Mouse (Mus musculus): ENCODE data around the gene Bex3. TPM values are rescaled to one million over a fixed set of nuclear protein-coding genes. Genes with fewer than 3 reads are reported as not detected.
A peak's percentile ranks its signal among the peaks of the same experiment; 100 is the strongest.

Bex3 gene
- 145 and 158 TPM in 2 replicates for total RNA-seq (2015)
- 96.6 and 102 TPM in 2 replicates for total RNA-seq (2017)

DNA sequence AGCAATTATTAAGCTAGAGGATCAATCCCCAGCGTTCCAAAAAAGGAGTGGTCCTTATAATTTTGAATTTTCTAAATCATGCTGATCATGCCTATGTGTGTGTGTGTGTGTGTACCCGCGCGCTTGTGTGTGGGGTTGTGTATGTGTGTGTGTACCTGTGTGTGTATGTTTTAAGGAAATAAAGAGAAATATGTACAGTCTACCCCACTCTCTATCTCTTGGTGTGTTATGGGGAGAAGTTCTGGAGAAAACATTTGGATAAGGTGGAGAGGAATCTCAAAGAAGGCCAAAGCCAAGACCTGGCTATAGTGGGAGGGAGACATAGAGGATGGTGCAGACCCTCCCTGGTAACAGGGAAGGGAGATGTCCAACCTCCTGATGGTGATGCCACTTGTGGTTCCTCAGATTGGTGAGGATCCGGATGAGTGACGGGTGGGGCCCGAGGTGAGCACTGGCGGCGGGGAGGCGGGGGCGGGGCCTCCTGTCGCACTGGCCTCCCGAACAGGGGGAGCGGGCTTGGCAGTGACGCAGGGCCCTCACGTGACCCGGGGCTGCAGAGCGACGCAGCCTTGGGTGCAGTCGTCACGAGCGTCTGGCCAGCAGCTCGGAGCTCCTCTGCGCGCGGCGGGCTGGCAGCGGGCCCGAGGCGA lies at the start of gene Bex3:
Gene Bex3, plus strand, starts transcription at position 511 of the 650 bp plus-strand sequence.
- ATAC-seq (replicated peaks; ENCODE audit: poor library complexity): peak; percentile 97

DNA sequence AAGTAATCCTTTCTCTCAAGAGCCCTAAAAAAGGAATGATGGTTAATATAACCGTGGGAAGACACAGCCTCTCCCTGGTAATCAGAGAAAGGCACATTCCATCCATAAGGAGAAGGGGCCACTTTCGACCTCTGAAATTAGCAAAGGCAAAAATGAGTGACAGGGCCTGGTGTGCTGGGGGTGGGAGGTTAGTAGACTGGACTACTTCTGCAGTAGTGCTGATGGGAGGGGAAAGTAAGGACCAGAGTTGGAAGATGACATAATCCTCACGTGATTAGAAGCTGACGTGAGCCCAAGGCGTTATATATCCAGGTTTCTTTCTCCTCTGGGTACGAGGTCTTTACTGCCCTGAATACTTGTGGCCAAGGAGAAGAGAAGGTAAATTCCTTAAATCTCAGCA lies 46.3 kb upstream of the Bex3 start:
- no peak for ATAC-seq (replicated peaks; ENCODE audit: poor library complexity)

DNA sequence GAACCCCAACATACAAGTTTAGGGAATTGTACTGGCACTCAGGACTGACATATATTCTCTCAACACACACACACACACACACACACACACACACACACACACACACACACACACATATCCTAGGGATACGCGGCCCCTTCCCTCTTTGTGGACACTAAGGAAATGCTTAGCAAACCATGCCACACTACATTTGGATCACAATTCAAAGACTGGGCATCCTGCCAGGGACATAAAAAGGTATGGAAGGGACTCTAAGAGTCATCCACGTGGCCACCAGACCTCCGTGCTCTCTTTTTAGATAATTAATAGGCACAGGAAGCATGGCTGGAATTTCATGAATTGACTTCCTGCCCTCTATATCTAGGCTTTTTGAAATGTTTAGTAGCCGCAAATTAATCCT lies 42.3 kb upstream of the Bex3 start:
- ATAC-seq (replicated peaks; ENCODE audit: poor library complexity): no peak

DNA sequence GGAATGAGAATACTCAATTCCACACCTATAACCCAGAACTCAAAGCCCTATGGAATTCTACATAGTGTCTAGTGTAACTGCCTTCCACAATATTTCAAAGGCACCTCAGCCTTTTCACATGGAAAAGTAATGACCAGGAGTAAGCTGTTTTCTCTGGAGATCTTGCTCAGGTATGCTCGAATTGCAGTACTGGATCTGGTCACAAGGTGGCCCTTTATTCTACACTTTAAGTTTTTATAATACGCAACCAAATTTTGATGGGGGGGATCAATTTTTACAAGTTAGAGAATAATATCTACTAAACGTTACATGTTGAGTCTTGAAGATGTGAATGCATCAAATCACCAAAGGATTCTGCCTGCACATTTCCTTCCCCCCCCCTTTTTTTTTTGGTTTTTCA lies 31.9 kb upstream of the Bex3 start:
- ATAC-seq (replicated peaks; ENCODE audit: poor library complexity): peak; percentile 70

GRCm38 (mm10) chrX:136243181-136243580 lies 26.9 kb upstream of the Bex3 start:
- ATAC-seq (replicated peaks; ENCODE audit: poor library complexity): peak; percentile 27

- peak; percentile 98 for ATAC-seq (replicated peaks; ENCODE audit: poor library complexity)
Observed at GRCm38 (mm10) chrX:136244574-136245229, 25.4 kb upstream of the Bex3 start, which contains the start of gene Tceal9. TSS of gene Tceal9 (plus strand) at chrX:136245079.

- ATAC-seq (replicated peaks; ENCODE audit: poor library complexity): no peak
Observed at GRCm38 (mm10) chrX:136245521-136246071, 24.5 kb upstream of the Bex3 start.

GRCm38 (mm10) chrX:136248811-136249210 lies 21.2 kb upstream of the Bex3 start:
- no peak for ATAC-seq (replicated peaks; ENCODE audit: poor library complexity)

GRCm38 (mm10) chrX:136249671-136250070 lies 20.4 kb upstream of the Bex3 start:
- no peak for ATAC-seq (replicated peaks; ENCODE audit: poor library complexity)

DNA sequence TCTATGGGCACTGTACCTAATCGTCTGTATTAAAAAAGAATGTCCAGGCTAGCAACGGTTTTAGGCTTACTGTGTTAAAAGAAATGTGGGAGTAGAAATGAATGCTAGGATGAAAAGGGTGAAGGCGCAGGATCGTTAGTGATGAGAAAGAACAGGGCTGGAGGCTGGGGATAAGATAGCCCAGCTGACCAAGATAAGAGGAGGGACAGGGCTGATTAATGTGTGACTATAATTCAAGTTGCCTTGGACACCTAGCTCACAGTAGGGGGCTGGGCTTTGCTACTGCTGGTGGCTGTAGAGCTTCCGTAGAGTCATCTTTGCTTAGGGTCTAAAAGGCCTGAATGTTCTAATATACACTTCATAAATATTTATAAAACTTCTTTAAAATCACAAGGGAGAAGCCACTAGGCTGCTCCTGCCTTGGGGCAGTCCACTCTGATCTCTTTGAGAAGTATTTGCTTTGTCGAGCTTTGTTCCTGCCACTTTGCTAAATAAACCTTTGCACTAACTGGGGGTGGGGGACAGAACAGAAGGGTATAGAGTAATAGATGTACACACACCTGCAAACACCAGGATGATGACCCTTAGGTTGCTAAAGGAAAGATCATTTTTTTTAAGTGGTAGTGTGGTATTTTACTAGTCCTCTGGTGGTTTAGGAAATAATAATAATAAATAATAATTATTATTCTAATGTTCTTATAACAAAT lies 17.9 kb upstream of the Bex3 start:
- peak; percentile 71; the same call in 1 of the 2 replicates for ATAC-seq (replicated peaks; ENCODE audit: poor library complexity)

DNA sequence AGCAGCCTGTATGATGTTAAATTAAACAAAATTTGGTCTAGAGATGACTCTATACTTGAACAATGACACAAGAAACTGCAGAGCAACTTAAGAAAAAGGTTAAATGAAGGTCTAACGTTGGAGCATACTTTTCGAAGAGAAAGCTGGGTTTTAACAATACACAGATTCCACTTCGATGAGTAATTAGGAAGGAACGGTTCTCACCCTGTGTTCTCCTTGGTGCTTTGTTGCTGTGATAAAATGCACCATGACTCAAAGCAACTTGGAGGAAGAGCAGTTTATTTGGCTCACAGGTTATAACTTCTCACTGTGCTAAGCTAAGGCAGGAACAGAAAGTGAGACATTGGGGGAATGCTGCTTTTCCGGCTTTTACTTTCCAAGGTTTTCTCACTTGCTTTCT lies 2.3 kb upstream of the Bex3 start:
- no peak for ATAC-seq (replicated peaks; ENCODE audit: poor library complexity)

GRCm38 (mm10) chrX:136268173-136268572 lies 1.9 kb upstream of the Bex3 start:
- ATAC-seq (replicated peaks; ENCODE audit: poor library complexity): no peak

DNA sequence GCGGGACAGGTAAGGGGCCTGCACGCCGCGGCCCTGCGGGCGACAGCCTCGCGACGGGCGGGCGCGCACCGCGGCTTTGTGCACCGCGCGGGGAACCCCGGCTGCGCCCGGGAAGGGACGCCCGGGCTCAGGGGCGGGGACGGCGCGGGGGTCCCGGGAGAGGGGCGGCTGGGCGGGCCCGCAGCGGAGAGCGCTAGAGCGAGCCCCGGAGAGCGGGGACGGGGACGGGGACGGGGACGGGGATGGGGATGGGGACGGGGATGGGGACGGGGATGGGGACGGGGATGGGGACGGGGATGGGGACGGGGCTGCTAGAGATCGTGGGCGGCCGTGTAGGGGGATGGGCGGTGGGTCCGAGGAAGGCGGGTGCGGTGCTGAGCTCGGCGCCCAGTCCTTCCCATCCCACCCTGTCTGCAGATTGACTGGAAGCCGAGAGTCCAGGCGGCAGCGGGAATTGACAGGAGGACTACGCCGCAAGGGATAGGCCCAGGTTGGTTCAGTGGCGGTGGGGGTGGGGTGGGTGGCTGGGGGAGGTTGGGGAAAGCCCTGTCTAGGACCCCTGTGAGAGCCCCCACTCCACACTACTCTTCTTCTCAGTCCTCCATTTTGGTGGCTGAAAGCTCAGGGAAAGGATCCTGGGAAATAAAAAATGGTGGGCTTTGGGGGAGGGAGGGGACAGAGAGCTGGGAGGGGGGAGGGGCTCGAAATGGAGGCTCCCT lies 499 bp downstream of the Bex3 start:
- ATAC-seq (replicated peaks; ENCODE audit: poor library complexity): peak; percentile 21; the same call in 1 of the 2 replicates

- no peak for ATAC-seq (replicated peaks; ENCODE audit: poor library complexity)
Observed at GRCm38 (mm10) chrX:136274542-136274941, 4.5 kb downstream of the Bex3 start.

- ATAC-seq (replicated peaks; ENCODE audit: poor library complexity): no peak
Observed at GRCm38 (mm10) chrX:136275386-136275785, 5.3 kb downstream of the Bex3 start.

DNA sequence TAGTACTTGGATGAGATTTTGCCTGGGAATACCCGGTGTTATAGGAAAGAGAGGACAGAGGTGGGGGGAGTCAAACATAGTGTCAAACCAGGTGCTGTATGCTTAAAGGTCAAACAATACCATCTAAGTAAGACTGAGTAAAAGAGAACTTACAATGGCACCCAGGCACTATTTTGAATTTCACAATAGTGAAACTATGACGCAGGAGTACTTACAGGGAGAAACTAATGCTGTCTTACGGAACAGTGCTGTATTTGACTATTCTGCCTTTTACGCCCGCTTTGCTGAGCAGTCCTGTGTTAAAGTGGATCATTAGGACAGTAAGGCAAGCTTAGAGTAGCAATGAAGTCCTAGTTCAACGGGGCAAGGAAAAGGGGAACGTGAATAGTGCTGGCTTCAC lies 7.5 kb downstream of the Bex3 start:
- ATAC-seq (replicated peaks; ENCODE audit: poor library complexity): no peak

DNA sequence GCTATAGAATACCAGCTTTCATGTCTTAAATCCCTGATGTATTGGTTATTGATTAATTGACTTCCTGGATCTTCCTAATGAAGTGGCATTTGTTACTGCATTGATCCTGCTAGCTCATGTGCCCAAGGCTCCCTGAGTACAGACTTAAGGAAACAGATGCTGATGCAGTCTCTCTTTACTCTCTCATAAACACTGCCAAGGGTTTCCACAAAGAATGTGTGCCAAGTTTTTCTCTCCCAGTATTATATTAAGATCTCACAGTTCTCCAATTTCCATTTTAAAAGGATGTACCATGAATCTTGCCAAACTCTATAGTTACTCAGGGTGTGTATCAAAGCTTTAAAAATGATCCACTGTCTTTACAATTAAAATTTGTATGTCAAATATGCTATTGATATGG lies 8.3 kb downstream of the Bex3 start:
- ATAC-seq (replicated peaks; ENCODE audit: poor library complexity): no peak

- no peak for ATAC-seq (replicated peaks; ENCODE audit: poor library complexity)
Observed at GRCm38 (mm10) chrX:136279410-136279809, 9.4 kb downstream of the Bex3 start.

DNA sequence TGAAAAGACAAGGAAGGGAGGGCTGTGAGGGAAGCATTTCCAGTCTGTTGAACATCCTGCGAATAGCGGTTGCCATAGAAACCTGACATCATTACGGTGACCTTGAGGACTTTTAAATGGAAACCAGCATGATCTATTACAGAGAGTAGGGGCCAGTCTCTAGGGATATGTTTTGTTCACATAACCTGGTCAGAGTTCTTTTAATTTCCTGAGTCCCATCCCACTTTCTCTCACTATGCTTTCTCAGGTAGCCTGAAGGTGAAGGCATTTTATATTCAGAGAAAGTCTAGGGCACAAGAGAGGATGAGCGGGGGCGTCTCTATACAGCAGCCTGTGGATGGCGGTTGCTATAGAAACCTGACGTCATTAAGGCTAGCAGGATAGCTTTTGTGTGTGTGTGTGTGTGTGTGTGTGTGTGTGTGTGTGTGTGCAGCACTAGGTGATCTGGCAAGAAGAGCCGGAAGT lies 20.8 kb downstream of the Bex3 start:
- no peak for ATAC-seq (replicated peaks; ENCODE audit: poor library complexity)

DNA sequence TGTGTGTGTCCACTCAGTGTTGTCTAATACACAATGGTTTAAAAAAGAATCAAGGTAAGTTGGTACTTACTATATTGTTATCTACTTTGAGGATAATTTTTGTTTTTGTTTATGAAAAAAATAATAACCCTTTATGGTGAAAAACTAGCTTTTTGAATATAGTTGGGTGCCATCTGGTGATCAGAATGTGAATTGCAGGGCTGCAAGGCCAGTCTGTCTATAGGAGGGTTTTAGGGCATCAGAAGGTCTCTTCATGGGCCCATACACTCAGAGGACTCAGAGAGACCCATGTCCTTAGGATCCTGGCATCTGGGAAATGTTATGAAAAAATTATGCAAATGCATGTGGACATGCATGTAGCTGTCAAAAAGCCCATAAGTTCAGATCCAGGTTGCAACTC lies 34.2 kb downstream of the Bex3 start:
- peak; percentile 84 for ATAC-seq (replicated peaks; ENCODE audit: poor library complexity)

DNA sequence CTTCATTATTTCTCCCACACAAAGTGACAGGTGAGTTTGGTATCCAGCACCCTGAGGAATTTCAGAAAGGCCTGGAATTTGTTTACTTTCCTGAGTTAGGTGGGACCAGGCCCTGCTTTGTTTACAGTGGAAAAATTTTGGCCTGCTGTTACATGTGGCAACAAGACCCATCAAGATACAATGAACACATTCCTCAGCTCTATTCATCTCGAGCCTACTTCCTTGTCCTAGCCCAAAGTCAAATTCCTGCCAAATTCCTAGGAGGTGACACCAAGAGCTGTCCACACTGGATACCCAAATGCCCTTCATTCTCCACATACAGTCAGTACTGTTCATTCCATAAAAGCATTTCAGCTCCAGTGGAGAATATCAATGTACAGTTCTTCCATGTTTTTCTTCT lies 36.1 kb downstream of the Bex3 start:
- no peak for ATAC-seq (replicated peaks; ENCODE audit: poor library complexity)
